Mouse (Mus musculus): Measurements from ENCODE around the gene 1190005I06Rik. TPM values are rescaled to one million over a fixed set of nuclear protein-coding genes. Genes with fewer than 3 reads are reported as not detected.

The 1190005I06Rik gene
- polyA plus RNA-seq, 2 experiments = 6.4 to 8.7 TPM

DNA sequence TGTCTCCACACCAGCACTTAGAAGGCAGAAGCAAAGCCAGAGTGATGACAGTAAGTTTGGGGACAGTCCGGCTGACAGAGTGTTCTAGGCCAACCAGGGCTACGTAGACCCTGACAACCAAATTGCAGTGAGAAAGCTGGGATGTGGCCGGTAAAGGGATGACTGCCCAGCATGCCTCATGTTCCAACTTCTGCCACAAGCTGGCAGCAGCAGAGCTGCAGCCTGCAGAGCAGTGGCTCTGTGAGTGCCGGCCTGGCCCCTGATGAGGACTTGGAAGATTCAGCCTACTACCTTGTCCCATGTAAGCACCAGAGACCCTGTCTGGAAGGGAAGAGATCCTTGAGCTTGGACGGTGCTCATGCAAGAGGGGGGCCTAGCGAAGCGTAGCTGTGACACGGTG lies 28.3 kb upstream of the 1190005I06Rik start:
- H3K9me3 ChIP-seq (ENCODE audit: control insufficient read depth, low read length) = no peaks in the 10 kb centered on the region
- no peak overlapping the region for H3K4me3 ChIP-seq (replicated peaks; ENCODE audit: low read length)
- no peak for TF ChIP-seq POLR2A (IDR thresholded peaks at IDR 0.05; ENCODE audit: borderline replicate concordance, extremely low read depth, insufficient read depth, insufficient read length)
- H3K27ac ChIP-seq (replicated peaks; ENCODE audit: low read depth, low read length) = no peak overlapping the region
- no peak overlapping the region for H3K9ac ChIP-seq (ENCODE audit: low read depth, low read length, severe bottlenecking)
- ATAC-seq (ENCODE audit: low FRiP score, low read depth) = no peak
- DNase-seq (ENCODE audit: low spot score) = no peak
- H3K36me3 ChIP-seq (ENCODE audit: control insufficient read depth, insufficient read depth, low read length) = peaks cover 43% of the 10 kb centered on the region
- H3K27me3 ChIP-seq (ENCODE audit: control insufficient read depth, insufficient read depth, low read length) = no peaks in the 10 kb centered on the region
- WGBS = 76% methylated on average over 8 of the region's 8 CpGs
- no peaks in the 10 kb centered on the region for H3K4me1 ChIP-seq (ENCODE audit: control insufficient read depth, insufficient read depth, low read length)
- no peak overlapping the region for H3K4me2 ChIP-seq (replicated peaks; ENCODE audit: low read depth, low read length, severe bottlenecking)

DNA sequence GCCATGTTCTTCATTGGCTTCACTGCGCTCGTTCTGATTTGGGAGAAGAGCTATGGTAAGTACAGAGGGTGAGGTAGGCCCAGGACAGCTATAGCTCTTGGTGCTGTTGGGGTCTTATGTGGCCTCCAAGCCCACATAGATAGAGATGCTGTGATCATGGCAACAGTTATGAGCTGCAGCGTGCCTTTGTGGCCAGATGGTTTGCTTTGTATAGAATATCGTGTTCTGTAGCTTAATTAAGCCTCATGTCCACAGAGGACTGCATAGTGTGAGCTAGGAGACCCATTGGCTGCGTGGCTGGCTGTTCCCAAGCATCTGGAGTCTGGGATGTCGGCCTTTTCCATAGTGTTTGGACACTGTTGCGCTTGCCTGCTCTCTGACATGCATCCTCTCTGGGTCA lies 25.9 kb upstream of the 1190005I06Rik start:
- no peaks in the 10 kb centered on the region for H3K27me3 ChIP-seq (ENCODE audit: control insufficient read depth, insufficient read depth, low read length)
- no peak overlapping the region for H3K4me3 ChIP-seq (replicated peaks; ENCODE audit: low read length)
- no peak overlapping the region for H3K9ac ChIP-seq (ENCODE audit: low read depth, low read length, severe bottlenecking)
- H3K9me3 ChIP-seq (ENCODE audit: control insufficient read depth, low read length) = no peaks in the 10 kb centered on the region
- H3K4me2 ChIP-seq (replicated peaks; ENCODE audit: low read depth, low read length, severe bottlenecking) = no peak overlapping the region
- no peak for TF ChIP-seq POLR2A (IDR thresholded peaks at IDR 0.05; ENCODE audit: borderline replicate concordance, extremely low read depth, insufficient read depth, insufficient read length)
- peaks cover 54% of the 10 kb centered on the region for H3K36me3 ChIP-seq (ENCODE audit: control insufficient read depth, insufficient read depth, low read length)
- DNase-seq (ENCODE audit: low spot score) (no peak), ATAC-seq (ENCODE audit: low FRiP score, low read depth) (no peak)
- no peak overlapping the region for H3K27ac ChIP-seq (replicated peaks; ENCODE audit: low read depth, low read length)
- WGBS = 96% methylated on average over 7 of the region's 7 CpGs
- peaks cover 5% of the 10 kb centered on the region; the same call in 1 of the 2 replicates for H3K4me1 ChIP-seq (ENCODE audit: control insufficient read depth, insufficient read depth, low read length)

DNA sequence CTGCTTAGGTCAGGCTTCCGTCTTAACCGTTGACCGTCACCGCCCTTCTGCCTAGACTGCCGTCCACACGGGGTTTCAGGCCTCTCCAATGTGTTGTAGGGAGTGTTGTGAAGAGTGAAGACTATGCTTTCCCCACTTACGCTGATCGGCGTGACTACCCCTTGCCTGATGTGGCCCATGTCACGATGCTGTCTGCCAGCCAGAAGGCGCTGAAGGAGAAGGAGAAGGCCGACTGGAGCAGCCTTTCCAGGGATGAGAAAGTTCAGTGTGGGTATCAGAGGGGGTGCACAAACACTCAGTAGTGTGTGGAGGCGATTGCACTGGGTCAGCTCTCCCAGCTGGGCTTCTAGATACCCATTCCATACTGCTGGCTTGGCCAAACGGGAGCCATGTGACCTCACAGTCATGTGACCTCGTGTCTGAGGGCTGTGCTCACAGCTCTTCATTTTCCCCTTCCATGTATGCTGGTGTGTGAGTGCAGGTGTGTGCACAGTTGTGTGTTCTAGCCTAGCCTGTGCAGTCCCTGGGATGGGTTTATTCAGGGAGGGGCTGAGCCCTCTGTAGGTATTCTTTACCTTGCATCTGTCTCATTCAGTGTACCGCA lies 25.3 kb upstream of the 1190005I06Rik start:
- WGBS = 90% methylated on average over 16 of the region's 16 CpGs
- H3K4me1 ChIP-seq (ENCODE audit: control insufficient read depth, insufficient read depth, low read length) = peaks cover 5% of the 10 kb centered on the region; the same call in 1 of the 2 replicates
- TF ChIP-seq POLR2A (IDR thresholded peaks at IDR 0.05; ENCODE audit: borderline replicate concordance, extremely low read depth, insufficient read depth, insufficient read length) = no peak
- no peaks in the 10 kb centered on the region for H3K27me3 ChIP-seq (ENCODE audit: control insufficient read depth, insufficient read depth, low read length)
- H3K27ac ChIP-seq (replicated peaks; ENCODE audit: low read depth, low read length) = no peak overlapping the region
- peaks cover 54% of the 10 kb centered on the region for H3K36me3 ChIP-seq (ENCODE audit: control insufficient read depth, insufficient read depth, low read length)
- H3K9ac ChIP-seq (ENCODE audit: low read depth, low read length, severe bottlenecking) = no peak overlapping the region
- no peak overlapping the region for H3K4me2 ChIP-seq (replicated peaks; ENCODE audit: low read depth, low read length, severe bottlenecking)
- ATAC-seq (ENCODE audit: low FRiP score, low read depth) = no peak
- H3K9me3 ChIP-seq (ENCODE audit: control insufficient read depth, low read length) = no peaks in the 10 kb centered on the region
- no peak overlapping the region for H3K4me3 ChIP-seq (replicated peaks; ENCODE audit: low read length)
- no peak for DNase-seq (ENCODE audit: low spot score)

DNA sequence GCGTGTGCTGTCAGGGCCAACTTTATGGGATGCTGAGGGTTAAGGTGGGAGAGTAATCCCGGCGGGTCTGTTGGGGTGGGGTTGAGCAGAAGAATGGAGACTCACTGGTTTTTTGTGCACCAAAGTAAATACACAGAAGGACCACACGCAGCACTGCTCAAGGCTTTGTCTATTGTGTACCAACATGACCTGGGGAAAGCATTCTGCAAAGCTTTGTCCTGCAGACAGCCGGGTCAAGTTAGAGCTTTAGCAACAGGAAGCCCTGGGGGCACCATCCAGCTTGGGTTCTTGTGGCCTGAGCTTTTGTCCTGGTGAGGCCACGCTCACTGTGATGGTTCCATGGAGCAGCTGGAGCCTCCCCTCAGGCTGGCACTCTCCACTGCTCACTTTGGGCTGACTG lies 24.3 kb upstream of the 1190005I06Rik start:
- no peak overlapping the region for H3K4me2 ChIP-seq (replicated peaks; ENCODE audit: low read depth, low read length, severe bottlenecking)
- WGBS = 85% methylated on average over 6 of the region's 6 CpGs
- no peaks in the 10 kb centered on the region for H3K9me3 ChIP-seq (ENCODE audit: control insufficient read depth, low read length)
- H3K27ac ChIP-seq (replicated peaks; ENCODE audit: low read depth, low read length) = no peak overlapping the region
- peaks cover 54% of the 10 kb centered on the region for H3K36me3 ChIP-seq (ENCODE audit: control insufficient read depth, insufficient read depth, low read length)
- no peak overlapping the region for H3K9ac ChIP-seq (ENCODE audit: low read depth, low read length, severe bottlenecking)
- peaks cover 7% of the 10 kb centered on the region for H3K4me1 ChIP-seq (ENCODE audit: control insufficient read depth, insufficient read depth, low read length)
- no peak for DNase-seq (ENCODE audit: low spot score)
- no peaks in the 10 kb centered on the region for H3K27me3 ChIP-seq (ENCODE audit: control insufficient read depth, insufficient read depth, low read length)
- no peak overlapping the region for H3K4me3 ChIP-seq (replicated peaks; ENCODE audit: low read length)
- no peak for ATAC-seq (ENCODE audit: low FRiP score, low read depth)
- TF ChIP-seq POLR2A (IDR thresholded peaks at IDR 0.05; ENCODE audit: borderline replicate concordance, extremely low read depth, insufficient read depth, insufficient read length) = no peak

DNA sequence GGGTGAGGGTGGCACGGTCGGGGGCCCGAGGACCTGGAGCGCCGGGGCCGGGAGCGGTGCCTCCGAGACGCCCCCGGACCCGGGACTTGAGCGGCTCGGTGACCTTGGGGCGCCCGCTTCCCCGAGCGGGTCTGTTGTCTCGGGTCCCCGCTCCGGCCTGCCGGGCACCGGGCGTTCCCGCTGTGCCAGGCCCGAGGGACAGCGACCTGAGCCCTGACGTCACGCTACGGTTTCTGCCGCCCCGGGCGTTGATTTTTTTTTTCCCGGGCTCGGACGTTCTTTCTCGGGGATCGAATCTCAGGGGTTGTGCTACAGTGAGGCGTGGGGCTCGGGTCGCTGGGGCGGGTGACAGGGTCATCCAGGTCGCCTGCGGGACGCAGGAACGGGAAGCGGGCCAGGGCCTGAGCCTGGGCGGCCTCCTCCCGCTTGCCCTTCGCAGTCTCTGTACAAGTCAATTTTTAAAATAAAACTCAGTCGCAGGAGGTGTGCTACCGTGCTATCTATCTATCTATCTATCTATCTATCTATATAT lies 21.0 kb upstream of the 1190005I06Rik start, which contains the start of gene Emc8:
Gene Emc8, minus strand, starts transcription at position 200 of the 532 bp plus-strand sequence.
- TF ChIP-seq POLR2A (IDR thresholded peaks at IDR 0.05; ENCODE audit: borderline replicate concordance, extremely low read depth, insufficient read depth, insufficient read length) = no peak
- no peaks in the 10 kb centered on the region for H3K27me3 ChIP-seq (ENCODE audit: control insufficient read depth, insufficient read depth, low read length)
- no peak for DNase-seq (ENCODE audit: low spot score)
- no peaks in the 10 kb centered on the region for H3K9me3 ChIP-seq (ENCODE audit: control insufficient read depth, low read length)
- peak within 1 kb of the TSS; percentile 93 for H3K4me3 ChIP-seq (replicated peaks; ENCODE audit: low read length)
- H3K9ac ChIP-seq (ENCODE audit: low read depth, low read length, severe bottlenecking) = peak within 1 kb of the TSS; percentile 97
- peak within 1 kb of the TSS; percentile 83 for H3K4me2 ChIP-seq (replicated peaks; ENCODE audit: low read depth, low read length, severe bottlenecking)
- peaks cover 15% of the 10 kb centered on the region for H3K4me1 ChIP-seq (ENCODE audit: control insufficient read depth, insufficient read depth, low read length)
- WGBS = under 1% methylated on average over 49 of the region's 51 CpGs
- peak within 1 kb of the TSS; percentile 80 for H3K27ac ChIP-seq (replicated peaks; ENCODE audit: low read depth, low read length)
- ATAC-seq (ENCODE audit: low FRiP score, low read depth) = 0 out of 2 replicates have a peak, but pooled peaks have one; percentile 7
- H3K36me3 ChIP-seq (ENCODE audit: control insufficient read depth, insufficient read depth, low read length) = peaks cover 41% of the 10 kb centered on the region

Data from limb, embryonic 14.5 days (tissue).